Mouse (Mus musculus): ENCODE measurements around the gene Cpsf3.

DNA sequence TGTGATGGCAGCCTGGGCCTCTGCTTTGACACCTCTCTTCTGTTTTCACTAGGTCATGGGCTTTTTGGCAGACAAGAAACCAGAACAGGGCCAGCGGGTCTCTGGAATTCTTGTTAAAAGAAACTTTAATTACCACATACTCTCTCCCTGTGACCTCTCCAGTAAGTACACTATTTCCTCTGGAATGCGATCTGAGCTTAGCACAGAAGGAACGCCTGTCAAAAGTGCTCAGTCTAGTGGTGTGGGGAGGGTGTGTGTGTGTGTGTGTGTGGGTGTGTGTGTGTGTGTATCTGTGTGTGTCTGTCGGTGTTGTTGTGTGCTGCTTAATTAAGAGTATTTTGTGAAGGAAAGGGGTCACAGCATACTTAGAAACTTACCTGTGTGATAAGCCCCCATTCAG, 21.5 kb downstream of the Cpsf3 start:
- no peak for TF ChIP-seq CTCF (conservative IDR thresholded peaks at IDR 0.05; ENCODE audit: low read length)
- no peak for TF ChIP-seq POU5F1 (IDR thresholded peaks at IDR 0.05; ENCODE audit: borderline replicate concordance, low read length)
- TF ChIP-seq NANOG (IDR thresholded peaks at IDR 0.05; ENCODE audit: borderline replicate concordance, low read length), result no peak
